Mouse (Mus musculus): Measurements from ENCODE around the gene Defb23. TPM values are rescaled to one million over a fixed set of nuclear protein-coding genes. Genes with fewer than 3 reads are reported as not detected.
"Not testable (repeated sequence)": the region's sequence is repeated elsewhere in the genome, so short reads cannot be mapped to it uniquely, and the experiment has no call there.

Defb23 gene
- total and polyA plus RNA-seq, 3 experiments: not detected

GRCm38 (mm10) chr2:152436983-152437860 lies 27.2 kb downstream of the Defb23 start:
- peak; percentile 91 for DNase-seq

GRCm38 (mm10) chr2:152436405-152436901 lies 28.0 kb downstream of the Defb23 start:
- DNase-seq: no peak

GRCm38 (mm10) chr2:152428481-152428880 lies 35.9 kb downstream of the Defb23 start:
- not testable (repeated sequence) for DNase-seq

- DNase-seq: peak; percentile 52
Measured at GRCm38 (mm10) chr2:152427493-152427892, 36.9 kb downstream of the Defb23 start.

- DNase-seq: no peak
Measured at GRCm38 (mm10) chr2:152415786-152416185, 48.6 kb downstream of the Defb23 start.

- DNase-seq: no peak
Measured at GRCm38 (mm10) chr2:152415287-152415686, 49.1 kb downstream of the Defb23 start, which contains the start of gene 6820408C15Rik. TSS of gene 6820408C15Rik (plus strand) at chr2:152415587.

- peak; percentile 93 for DNase-seq
Measured at GRCm38 (mm10) chr2:152414591-152415165, 49.7 kb downstream of the Defb23 start, which contains the start of gene Zcchc3. TSS of gene Zcchc3 (minus strand) at chr2:152415027.

- no peak for DNase-seq
Measured at GRCm38 (mm10) chr2:152413765-152414584, 50.4 kb downstream of the Defb23 start.

GRCm38 (mm10) chr2:152413158-152413764 lies 51.2 kb downstream of the Defb23 start:
- DNase-seq: peak; percentile 55

- peak; percentile 21 for DNase-seq
Measured at GRCm38 (mm10) chr2:152412526-152413157, 51.8 kb downstream of the Defb23 start.

- DNase-seq: no peak
Measured at GRCm38 (mm10) chr2:152411471-152411870, 52.9 kb downstream of the Defb23 start.

- DNase-seq: peak; percentile 54
Measured at GRCm38 (mm10) chr2:152410971-152411371, 53.4 kb downstream of the Defb23 start.

GRCm38 (mm10) chr2:152409781-152410180 lies 54.6 kb downstream of the Defb23 start:
- DNase-seq: peak; percentile 11

Other genes with a start within 250 kb of the Defb23 start
- gene Csnk2a1, start 237.8 kb downstream of the Defb23 start, total RNA-seq (2021): 10 to 100 TPM; 91.7 to 93.7 TPM
- 8.4 and 10.6 TPM in 2 replicates for gene Csnk2a1, start 237.8 kb downstream of the Defb23 start, polyA plus RNA-seq (2012; rRNA removed)
- 100 to 1,000 TPM; 121 to 162 TPM for gene Tbc1d20, start 170.8 kb downstream of the Defb23 start, total RNA-seq (2021)
- gene Tbc1d20, start 170.8 kb downstream of the Defb23 start, polyA plus RNA-seq (2012; rRNA removed): 63.3 and 69.8 TPM in 2 replicates
- gene Rbck1, start 132.0 kb downstream of the Defb23 start, total RNA-seq (2021): 100 to 1,000 TPM; 103 to 107 TPM
- gene Rbck1, start 132.0 kb downstream of the Defb23 start, polyA plus RNA-seq (2012; rRNA removed): 328 and 381 TPM in 2 replicates
- 10 to 100 TPM in 1 of 2 experiments, 1 to 10 TPM in 1; 2.8 to 23.9 TPM for gene Trib3, start 120.6 kb downstream of the Defb23 start, total RNA-seq (2021)
- gene Trib3, start 120.6 kb downstream of the Defb23 start, polyA plus RNA-seq (2012; rRNA removed): 5.8 and 6.9 TPM in 2 replicates
- 1 to 10 TPM; 3.9 to 5.0 TPM for gene Nrsn2, start 88.0 kb downstream of the Defb23 start, total RNA-seq (2021)
- 7.4 and 8.4 TPM in 2 replicates for gene Nrsn2, start 88.0 kb downstream of the Defb23 start, polyA plus RNA-seq (2012; rRNA removed)
- 10 to 100 TPM in 1 of 2 experiments, 1 to 10 TPM in 1; 6.2 to 11.0 TPM for gene Sox12, start 66.6 kb downstream of the Defb23 start, total RNA-seq (2021)
- gene Sox12, start 66.6 kb downstream of the Defb23 start, polyA plus RNA-seq (2012; rRNA removed): 13.7 and 15.9 TPM in 2 replicates
- 1 to 10 TPM; 5.4 to 7.8 TPM for gene Zcchc3, start 49.6 kb downstream of the Defb23 start, total RNA-seq (2021)
- 3.3 and 3.7 TPM in 2 replicates for gene Zcchc3, start 49.6 kb downstream of the Defb23 start, polyA plus RNA-seq (2012; rRNA removed)
- gene 6820408C15Rik, start 49.0 kb downstream of the Defb23 start, total RNA-seq (2021): under 1 TPM; 0.32 to 0.35 TPM
- gene 6820408C15Rik, start 49.0 kb downstream of the Defb23 start, polyA plus RNA-seq (2012; rRNA removed): 0.07 and 0.13 TPM in 2 replicates
- gene Defb20, start 12.4 kb upstream of the Defb23 start, total RNA-seq (2021): not detected
- gene Defb20, start 12.4 kb upstream of the Defb23 start, polyA plus RNA-seq (2012; rRNA removed): not detected in 2 replicates
- gene Defb22, start 25.5 kb upstream of the Defb23 start, total RNA-seq (2021): not detected
- not detected in 2 replicates for gene Defb22, start 25.5 kb upstream of the Defb23 start, polyA plus RNA-seq (2012; rRNA removed)
- gene Defb26, start 47.1 kb upstream of the Defb23 start, total RNA-seq (2021): not detected
- gene Defb26, start 47.1 kb upstream of the Defb23 start, polyA plus RNA-seq (2012; rRNA removed): not detected in 2 replicates
- gene Defb28, start 53.6 kb upstream of the Defb23 start, total RNA-seq (2021): not detected
- not detected in 2 replicates for gene Defb28, start 53.6 kb upstream of the Defb23 start, polyA plus RNA-seq (2012; rRNA removed)
- gene Defb29, start 75.5 kb upstream of the Defb23 start, total RNA-seq (2021): not detected
- not detected in 2 replicates for gene Defb29, start 75.5 kb upstream of the Defb23 start, polyA plus RNA-seq (2012; rRNA removed)
- not detected for gene Gm17416, start 104.7 kb upstream of the Defb23 start, total RNA-seq (2021)
- not detected in 2 replicates for gene Gm17416, start 104.7 kb upstream of the Defb23 start, polyA plus RNA-seq (2012; rRNA removed)
- not detected for gene Defb21, start 108.1 kb upstream of the Defb23 start, total RNA-seq (2021)
- gene Defb21, start 108.1 kb upstream of the Defb23 start, polyA plus RNA-seq (2012; rRNA removed): not detected in 2 replicates
- gene Defb19, start 115.7 kb upstream of the Defb23 start, total RNA-seq (2021): under 1 TPM in 1 of 2 experiments, not detected in 1; 0.90 TPM
- gene Defb19, start 115.7 kb upstream of the Defb23 start, polyA plus RNA-seq (2012; rRNA removed): not detected in 2 replicates
- gene Defb45, start 134.8 kb upstream of the Defb23 start, total RNA-seq (2021): not detected
- gene Defb45, start 134.8 kb upstream of the Defb23 start, polyA plus RNA-seq (2012; rRNA removed): not detected in 2 replicates
- under 1 TPM in 1 of 2 experiments, not detected in 1; 0.73 TPM for gene Defb36, start 139.7 kb upstream of the Defb23 start, total RNA-seq (2021)
- gene Defb36, start 139.7 kb upstream of the Defb23 start, polyA plus RNA-seq (2012; rRNA removed): 0.86 and 0.95 TPM in 2 replicates
- gene Defb25, start 158.4 kb upstream of the Defb23 start, total RNA-seq (2021): not detected
- 1.0 TPM in 1 of 2 replicates, not detected in the other for gene Defb25, start 158.4 kb upstream of the Defb23 start, polyA plus RNA-seq (2012; rRNA removed)
- 10 to 100 TPM; 11.3 to 18.1 TPM for gene Rem1, start 162.3 kb upstream of the Defb23 start, total RNA-seq (2021)
- 11.9 and 21.0 TPM in 2 replicates for gene Rem1, start 162.3 kb upstream of the Defb23 start, polyA plus RNA-seq (2012; rRNA removed)
- 100 to 1,000 TPM; 164 to 202 TPM for gene H13, start 204.8 kb upstream of the Defb23 start, total RNA-seq (2021)
- 358 and 395 TPM in 2 replicates for gene H13, start 204.8 kb upstream of the Defb23 start, polyA plus RNA-seq (2012; rRNA removed)
- 10 to 100 TPM; 26.7 to 32.9 TPM for gene Mcts2, start 222.4 kb upstream of the Defb23 start, total RNA-seq (2021)
- gene Mcts2, start 222.4 kb upstream of the Defb23 start, polyA plus RNA-seq (2012; rRNA removed): 1.9 and 2.3 TPM in 2 replicates

Measured in adrenal gland, adult 2 months (tissue).